In genomic region chr12:110771961-110772360, GRCm38 (mm10) we compare ENCODE assay signal across 15 mouse cellular contexts.
"Had no signal": no experiment of that assay in that cellular context is flagged by ENCODE, and none has a peak within 500 bp of the region (broad histone marks: within the 10 kb centered on the region; RNA-seq: fewer than 3 reads in every experiment).

No protein-coding gene starts in this region.

- H3K9ac ChIP-seq: lung, embryonic 14.5 days; midbrain, embryonic 12.5 days; neural tube, embryonic 13.5 days; neural tube, embryonic 15.5 days; stomach, embryonic 15.5 days had no signal

- H3K27ac ChIP-seq: midbrain, embryonic 10.5 days; midbrain, embryonic 12.5 days; neural tube, embryonic 13.5 days; neural tube, embryonic 15.5 days; stomach, embryonic 15.5 days had no signal

- H3K27me3 ChIP-seq: midbrain, embryonic 12.5 days; neural tube, embryonic 13.5 days; neural tube, embryonic 15.5 days; stomach, embryonic 15.5 days had no signal

- H3K4me2 ChIP-seq: lung, embryonic 14.5 days; midbrain, embryonic 12.5 days; neural tube, embryonic 13.5 days; neural tube, embryonic 15.5 days; stomach, embryonic 15.5 days had no signal

- ATAC-seq: midbrain, embryonic 16.5 days had no signal

- DNase-seq: lung, embryonic 14.5 days; lung, postnatal 10 days; lung, postnatal 4 days; midbrain, embryonic 14.5 days; right cerebral cortex, postnatal 14 days; thymus, adult 18-20 months; thymus, postnatal 14 days; thymus, postnatal 36 days had no signal

- H3K36me3 ChIP-seq: midbrain, embryonic 10.5 days; midbrain, embryonic 12.5 days; neural tube, embryonic 13.5 days; neural tube, embryonic 15.5 days; stomach, embryonic 15.5 days had no signal

- H3K9me3 ChIP-seq: midbrain, embryonic 10.5 days; midbrain, embryonic 12.5 days; neural tube, embryonic 13.5 days; neural tube, embryonic 15.5 days; stomach, embryonic 15.5 days had no signal

- H3K4me3 ChIP-seq: midbrain, embryonic 10.5 days; midbrain, embryonic 12.5 days; myocyte; neural tube, embryonic 13.5 days; neural tube, embryonic 15.5 days; stomach, embryonic 15.5 days had no signal
